Mouse (Mus musculus) liver, embryonic 16.5 days (tissue): ENCODE results near the gene Wiz. TPM values are rescaled to one million over a fixed set of nuclear protein-coding genes. Genes with fewer than 3 reads are reported as not detected.

Source experiments
- ATAC-seq: fragments of 200-750 bp; cut with Nextera tagmentation; 2 replicates; pipeline ENCODE4 v1.8.0; 2017; ENCODE audit warnings: low read depth, mild to moderate bottlenecking, moderate number of reproducible peaks, moderate library complexity
- H3K27ac ChIP-seq: fragments of 300-500 bp; sonication (generic); 2 replicates; pipeline ENCODE4 v1.5.1; 2014; ENCODE audit warnings: mild to moderate bottlenecking, low read length
- H3K27me3 ChIP-seq: fragments of 300-500 bp; sonication (generic); 2 replicates; pipeline ENCODE4 v1.6.1; 2014; ENCODE audit warnings: low read depth, low read length, mixed read lengths; ENCODE audit not compliant: control insufficient read depth, insufficient read depth
- H3K36me3 ChIP-seq: fragments of 300-500 bp; sonication (generic); 2 replicates; pipeline ENCODE4 v1.6.1; 2014; ENCODE audit warnings: mild to moderate bottlenecking; ENCODE audit not compliant: control insufficient read depth, insufficient read depth
- H3K4me1 ChIP-seq: fragments of 300-500 bp; sonication (generic); 2 replicates; pipeline ENCODE4 v1.6.1; 2014; ENCODE audit warnings: low read depth, low read length, mixed read lengths; ENCODE audit not compliant: control insufficient read depth
- H3K4me2 ChIP-seq: fragments of 300-500 bp; sonication (generic); 2 replicates; pipeline ENCODE4 v1.6.1; 2014; ENCODE audit warnings: low read depth, low read length, mixed read lengths
- H3K4me3 ChIP-seq: fragments of 300-500 bp; sonication (generic); 2 replicates; pipeline ENCODE4 v1.5.1; 2014; ENCODE audit warnings: low read depth, mild to moderate bottlenecking, low read length
- H3K9ac ChIP-seq: fragments of 300-500 bp; sonication (generic); 2 replicates; pipeline ENCODE4 v1.6.1; 2014; ENCODE audit warnings: low read depth, low read length
- H3K9me3 ChIP-seq: fragments of 300-500 bp; sonication (generic); replicated peaks from 2 replicates; pipeline ENCODE4 v1.6.1; 2016; ENCODE audit warnings: low read length; ENCODE audit not compliant: control insufficient read depth
- WGBS: fragments of 180-500 bp; shearing (Covaris S2); extraction: QIAGEN DNeasy Blood & Tissue Kit; methylation state at CpG from one replicate; pipeline ENCODE4 v1.1.7; 2014; ENCODE audit not compliant: insufficient replicate concordance; 5-methylcytosine and 5-hydroxymethylcytosine counted together
- polyA plus RNA-seq: library from polyadenylated mRNA; unstranded; fragments of >200 nt; fragmentation: Nextera tagmentation; extraction: Ambion mirVana; gene quantifications from 2 replicates; pipeline ENCODE4 v1.2.1, GENCODE M21; 2015

Wiz gene
- polyA plus RNA-seq, 1 experiment from 2014 or later = 5.8 TPM

- Histone ChIP-seq H3K27ac (no peak overlapping the region), H3K9ac (no peak overlapping the region), H3K9me3 (no peaks in the 10 kb centered on the region), H3K36me3 (peaks cover 61% of the 10 kb centered on the region), H3K27me3 (no peaks in the 10 kb centered on the region), H3K4me3 (no peak overlapping the region), H3K4me2 (no peak overlapping the region), H3K4me1 (peaks cover 10% of the 10 kb centered on the region)
- WGBS = 78% methylated on average over 7 of the region's 7 CpGs
- ATAC-seq = no peak
These were observed 30.9 kb downstream of the Wiz start for GRCm38 (mm10) chr17:32358192-32358942.

GRCm38 (mm10) chr17:32356766-32357760, 32.2 kb downstream of the Wiz start:
- H3K4me1 ChIP-seq = no peaks in the 10 kb centered on the region; the same call in 1 of the 2 replicates
- no peaks in the 10 kb centered on the region for H3K27me3 ChIP-seq
- 87% methylated on average over 24 of the region's 24 CpGs for WGBS
- no peak overlapping the region for H3K27ac ChIP-seq
- no peak overlapping the region for H3K4me3 ChIP-seq
- H3K4me2 ChIP-seq = no peak overlapping the region
- peaks cover 61% of the 10 kb centered on the region for H3K36me3 ChIP-seq
- no peak for ATAC-seq
- no peaks in the 10 kb centered on the region for H3K9me3 ChIP-seq
- no peak overlapping the region for H3K9ac ChIP-seq

GRCm38 (mm10) chr17:32356281-32356680, 33.0 kb downstream of the Wiz start:
- Histone ChIP-seq H3K27me3 (no peaks in the 10 kb centered on the region), H3K9me3 (no peaks in the 10 kb centered on the region), H3K27ac (no peak overlapping the region), H3K4me3 (no peak overlapping the region), H3K9ac (no peak overlapping the region), H3K4me1 (peaks cover under 1% of the 10 kb centered on the region), H3K36me3 (peaks cover 58% of the 10 kb centered on the region), H3K4me2 (no peak overlapping the region)
- 84% methylated on average over 9 of the region's 9 CpGs for WGBS
- no peak for ATAC-seq

GRCm38 (mm10) chr17:32355031-32355430, 34.2 kb downstream of the Wiz start:
- H3K27me3 ChIP-seq = no peaks in the 10 kb centered on the region
- no peak overlapping the region for H3K9ac ChIP-seq
- H3K27ac ChIP-seq = no peak overlapping the region
- no peak overlapping the region for H3K4me2 ChIP-seq
- H3K36me3 ChIP-seq = peaks cover 52% of the 10 kb centered on the region
- H3K4me3 ChIP-seq = no peak overlapping the region
- no peak for ATAC-seq
- H3K4me1 ChIP-seq = peaks cover 5% of the 10 kb centered on the region
- WGBS = 79% methylated on average over 6 of the region's 6 CpGs
- H3K9me3 ChIP-seq = no peaks in the 10 kb centered on the region

- Histone ChIP-seq H3K4me1 (peaks cover 8% of the 10 kb centered on the region), H3K9ac (no peak overlapping the region), H3K4me2 (no peak overlapping the region), H3K36me3 (peaks cover 46% of the 10 kb centered on the region), H3K4me3 (no peak overlapping the region), H3K27me3 (no peaks in the 10 kb centered on the region), H3K27ac (no peak overlapping the region), H3K9me3 (no peaks in the 10 kb centered on the region)
- WGBS = 74% methylated on average over 5 of the region's 5 CpGs
- ATAC-seq = no peak
These were observed 35.0 kb downstream of the Wiz start for GRCm38 (mm10) chr17:32354211-32354610.

- Histone ChIP-seq H3K9ac (no peak overlapping the region), H3K36me3 (peaks cover 41% of the 10 kb centered on the region), H3K9me3 (no peaks in the 10 kb centered on the region), H3K4me3 (no peak overlapping the region), H3K4me1 (peaks cover 13% of the 10 kb centered on the region), H3K27me3 (no peaks in the 10 kb centered on the region), H3K4me2 (no peak overlapping the region), H3K27ac (no peak overlapping the region)
- no peak for ATAC-seq
- WGBS = 86% methylated on average over 4 of the region's 4 CpGs
These were observed 35.5 kb downstream of the Wiz start for GRCm38 (mm10) chr17:32353696-32354095.

GRCm38 (mm10) chr17:32351726-32352125, 37.5 kb downstream of the Wiz start:
- H3K9ac ChIP-seq = no peak overlapping the region
- H3K4me1 ChIP-seq = peaks cover 25% of the 10 kb centered on the region
- H3K9me3 ChIP-seq = no peaks in the 10 kb centered on the region
- peaks cover 23% of the 10 kb centered on the region for H3K36me3 ChIP-seq
- H3K4me3 ChIP-seq = no peak overlapping the region
- ATAC-seq = no peak
- no peak overlapping the region for H3K27ac ChIP-seq
- H3K27me3 ChIP-seq = no peaks in the 10 kb centered on the region
- H3K4me2 ChIP-seq = no peak overlapping the region

GRCm38 (mm10) chr17:32351269-32351668, 38.0 kb downstream of the Wiz start:
- peaks cover 18% of the 10 kb centered on the region for H3K36me3 ChIP-seq
- H3K4me3 ChIP-seq = no peak overlapping the region; the same call in 1 of the 2 replicates
- no peaks in the 10 kb centered on the region for H3K9me3 ChIP-seq
- H3K27me3 ChIP-seq = no peaks in the 10 kb centered on the region
- no peak for ATAC-seq
- WGBS = 62% methylated on average over 3 of the region's 3 CpGs
- H3K9ac ChIP-seq = no peak overlapping the region
- peak overlapping the region; percentile 97 for H3K4me2 ChIP-seq
- peaks cover 25% of the 10 kb centered on the region for H3K4me1 ChIP-seq
- H3K27ac ChIP-seq = no peak overlapping the region
